Mouse (Mus musculus): ENCODE measurements around the gene Cd79b. TPM values are rescaled to one million over a fixed set of nuclear protein-coding genes. Genes with fewer than 3 reads are reported as not detected.

Gene Cd79b
- polyA plus RNA-seq, 1 experiment from 2014 or later: 0.85 TPM

DNA sequence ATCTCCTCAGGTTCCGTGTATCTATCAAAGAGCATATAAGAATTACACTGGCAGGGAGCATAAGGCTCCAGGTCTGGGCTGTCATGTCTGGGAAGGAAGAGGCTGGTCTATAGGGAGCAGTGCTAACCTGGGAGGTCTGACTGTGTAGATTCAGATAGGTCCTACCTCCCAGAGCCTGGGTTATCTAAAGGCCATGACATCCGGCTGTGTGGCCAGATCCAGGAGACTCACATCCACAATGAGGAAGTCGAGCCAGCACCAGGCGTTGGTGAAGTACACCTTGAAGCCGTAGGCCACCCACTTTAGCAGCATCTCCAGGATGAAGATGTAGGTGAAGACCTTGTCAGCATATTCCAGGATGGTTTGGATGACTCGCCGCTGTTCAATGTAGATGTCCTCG lies 11.9 kb upstream of the Cd79b start:
- Histone ChIP-seq H3K27ac (ENCODE audit: low read depth, low read length) (no peak overlapping the region), H3K27me3 (replicated peaks; ENCODE audit: control insufficient read depth, insufficient read depth, low read length) (no peaks in the 10 kb centered on the region), H3K9me3 (ENCODE audit: control insufficient read depth, low read length) (no peaks in the 10 kb centered on the region), H3K4me1 (ENCODE audit: control insufficient read depth, insufficient read depth, low read depth, low read length) (no peaks in the 10 kb centered on the region), H3K4me3 (ENCODE audit: low read length) (no peak overlapping the region), H3K9ac (ENCODE audit: low read depth, low read length) (no peak overlapping the region), H3K4me2 (ENCODE audit: low read length) (no peak overlapping the region), H3K36me3 (ENCODE audit: control insufficient read depth, insufficient read depth, low read length) (no peaks in the 10 kb centered on the region)
- ATAC-seq: no peak
- 87% methylated on average over 8 of the region's 8 CpGs for WGBS

DNA sequence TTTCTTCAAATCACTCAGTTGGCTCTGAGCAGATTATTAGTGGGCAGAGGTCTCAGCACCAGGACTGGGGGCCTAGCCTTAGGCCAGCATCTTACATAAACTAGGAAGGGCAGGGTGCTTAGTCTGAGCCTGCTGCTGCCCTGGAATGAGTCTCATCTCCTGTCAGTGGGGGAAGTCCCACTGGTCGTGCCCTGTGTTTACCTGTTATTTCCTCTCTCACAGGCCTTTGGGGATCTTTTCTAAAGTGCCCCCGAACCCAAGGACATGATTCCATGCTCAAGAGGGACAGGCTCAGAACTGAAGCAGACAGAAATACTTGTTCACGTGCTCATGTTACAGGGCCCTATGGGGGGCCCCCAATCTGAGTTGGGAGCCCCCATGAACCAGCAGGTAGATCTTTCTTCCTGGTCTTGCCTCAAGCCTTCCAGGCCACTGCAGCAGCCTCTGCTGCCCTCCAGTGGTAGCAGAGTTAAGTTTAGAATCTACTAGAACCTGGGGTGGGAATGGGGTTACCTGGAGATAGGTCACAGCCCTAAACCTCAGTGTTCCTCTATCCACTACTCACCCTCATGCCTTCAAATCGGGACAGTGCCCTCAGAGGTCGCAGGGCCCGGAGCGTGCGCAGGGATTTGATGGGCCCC lies 11.1 kb upstream of the Cd79b start:
- 77% methylated on average over 8 of the region's 8 CpGs for WGBS
- no peak for ATAC-seq
- no peak overlapping the region for H3K4me3 ChIP-seq (ENCODE audit: low read length)

DNA sequence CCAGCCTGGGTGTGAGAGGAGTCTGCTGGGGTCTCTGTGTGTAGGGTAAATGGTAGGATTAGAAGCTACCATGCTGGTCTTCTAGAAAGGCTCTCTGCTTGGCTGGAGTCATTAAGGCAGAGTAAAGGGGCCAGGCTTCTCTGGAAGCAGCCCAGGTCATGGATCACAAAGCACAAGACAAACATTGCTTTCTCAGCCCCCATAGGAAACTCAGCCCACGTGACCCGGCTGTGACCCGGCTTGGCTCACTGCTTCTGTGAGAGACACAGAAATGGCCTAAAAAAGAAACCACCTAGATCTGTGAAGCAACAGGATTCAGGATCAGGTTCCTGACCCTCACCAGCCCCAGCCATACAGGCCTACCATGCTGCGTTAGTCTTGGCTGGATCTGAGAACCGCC lies 10.3 kb upstream of the Cd79b start:
- Histone ChIP-seq H3K4me1 (ENCODE audit: control insufficient read depth, insufficient read depth, low read depth, low read length) (no peaks in the 10 kb centered on the region), H3K4me2 (ENCODE audit: low read length) (no peak overlapping the region), H3K9ac (ENCODE audit: low read depth, low read length) (no peak overlapping the region), H3K36me3 (ENCODE audit: control insufficient read depth, insufficient read depth, low read length) (no peaks in the 10 kb centered on the region), H3K27ac (ENCODE audit: low read depth, low read length) (no peak overlapping the region), H3K27me3 (replicated peaks; ENCODE audit: control insufficient read depth, insufficient read depth, low read length) (no peaks in the 10 kb centered on the region), H3K4me3 (ENCODE audit: low read length) (no peak overlapping the region), H3K9me3 (ENCODE audit: control insufficient read depth, low read length) (no peaks in the 10 kb centered on the region)
- ATAC-seq: no peak
- WGBS: 58% methylated on average over 5 of the region's 5 CpGs

More for the DNA sequence above, 11.1 kb upstream of the Cd79b start:
- no peaks in the 10 kb centered on the region for H3K4me1 ChIP-seq (ENCODE audit: control insufficient read depth, insufficient read depth, low read depth, low read length)
- no peaks in the 10 kb centered on the region for H3K9me3 ChIP-seq (ENCODE audit: control insufficient read depth, low read length)
- no peak overlapping the region for H3K4me2 ChIP-seq (ENCODE audit: low read length)
- H3K27ac ChIP-seq (ENCODE audit: low read depth, low read length): no peak overlapping the region
- no peak overlapping the region for H3K9ac ChIP-seq (ENCODE audit: low read depth, low read length)
- no peaks in the 10 kb centered on the region for H3K36me3 ChIP-seq (ENCODE audit: control insufficient read depth, insufficient read depth, low read length)
- no peaks in the 10 kb centered on the region for H3K27me3 ChIP-seq (replicated peaks; ENCODE audit: control insufficient read depth, insufficient read depth, low read length)

- no peaks in the 10 kb centered on the region for H3K36me3 ChIP-seq (ENCODE audit: control insufficient read depth, insufficient read depth, low read length)
- H3K9ac ChIP-seq (ENCODE audit: low read depth, low read length): no peak overlapping the region
- H3K4me3 ChIP-seq (ENCODE audit: low read length): no peak overlapping the region
- no peaks in the 10 kb centered on the region for H3K9me3 ChIP-seq (ENCODE audit: control insufficient read depth, low read length)
- H3K27me3 ChIP-seq (replicated peaks; ENCODE audit: control insufficient read depth, insufficient read depth, low read length): no peaks in the 10 kb centered on the region
- 79% methylated on average over 21 of the region's 21 CpGs for WGBS
- no peak for ATAC-seq
- H3K27ac ChIP-seq (ENCODE audit: low read depth, low read length): no peak overlapping the region
- H3K4me2 ChIP-seq (ENCODE audit: low read length): no peak overlapping the region
- no peaks in the 10 kb centered on the region for H3K4me1 ChIP-seq (ENCODE audit: control insufficient read depth, insufficient read depth, low read depth, low read length)
Observed at GRCm38 (mm10) chr11:106318406-106319366, 4.1 kb upstream of the Cd79b start.

GRCm38 (mm10) chr11:106317801-106318200 lies 3.2 kb upstream of the Cd79b start:
- H3K4me1 ChIP-seq (ENCODE audit: control insufficient read depth, insufficient read depth, low read depth, low read length): no peaks in the 10 kb centered on the region
- no peaks in the 10 kb centered on the region for H3K9me3 ChIP-seq (ENCODE audit: control insufficient read depth, low read length)
- H3K27ac ChIP-seq (ENCODE audit: low read depth, low read length): no peak overlapping the region
- H3K9ac ChIP-seq (ENCODE audit: low read depth, low read length): no peak overlapping the region
- no peak overlapping the region for H3K4me2 ChIP-seq (ENCODE audit: low read length)
- ATAC-seq: no peak
- WGBS: 84% methylated on average over 7 of the region's 7 CpGs
- no peaks in the 10 kb centered on the region for H3K27me3 ChIP-seq (replicated peaks; ENCODE audit: control insufficient read depth, insufficient read depth, low read length)
- no peaks in the 10 kb centered on the region for H3K36me3 ChIP-seq (ENCODE audit: control insufficient read depth, insufficient read depth, low read length)
- H3K4me3 ChIP-seq (ENCODE audit: low read length): no peak overlapping the region

- no peak overlapping the region for H3K9ac ChIP-seq (ENCODE audit: low read depth, low read length)
- no peak for ATAC-seq
- H3K36me3 ChIP-seq (ENCODE audit: control insufficient read depth, insufficient read depth, low read length): no peaks in the 10 kb centered on the region
- no peak overlapping the region for H3K27ac ChIP-seq (ENCODE audit: low read depth, low read length)
- 76% methylated on average over 1 of the region's 1 CpGs for WGBS
- H3K27me3 ChIP-seq (replicated peaks; ENCODE audit: control insufficient read depth, insufficient read depth, low read length): no peaks in the 10 kb centered on the region
- no peaks in the 10 kb centered on the region for H3K9me3 ChIP-seq (ENCODE audit: control insufficient read depth, low read length)
- no peak overlapping the region for H3K4me2 ChIP-seq (ENCODE audit: low read length)
- H3K4me3 ChIP-seq (ENCODE audit: low read length): no peak overlapping the region
- H3K4me1 ChIP-seq (ENCODE audit: control insufficient read depth, insufficient read depth, low read depth, low read length): no peaks in the 10 kb centered on the region
Observed at GRCm38 (mm10) chr11:106316416-106316815, 1.9 kb upstream of the Cd79b start.

GRCm38 (mm10) chr11:106313533-106313932 lies 1.0 kb downstream of the Cd79b start:
- 78% methylated on average over 5 of the region's 5 CpGs for WGBS
- Histone ChIP-seq H3K4me3 (ENCODE audit: low read length) (no peak overlapping the region), H3K27ac (ENCODE audit: low read depth, low read length) (no peak overlapping the region), H3K4me1 (ENCODE audit: control insufficient read depth, insufficient read depth, low read depth, low read length) (no peaks in the 10 kb centered on the region), H3K4me2 (ENCODE audit: low read length) (no peak overlapping the region), H3K27me3 (replicated peaks; ENCODE audit: control insufficient read depth, insufficient read depth, low read length) (no peaks in the 10 kb centered on the region), H3K36me3 (ENCODE audit: control insufficient read depth, insufficient read depth, low read length) (no peaks in the 10 kb centered on the region), H3K9me3 (ENCODE audit: control insufficient read depth, low read length) (no peaks in the 10 kb centered on the region), H3K9ac (ENCODE audit: low read depth, low read length) (no peak overlapping the region)
- no peak for ATAC-seq

DNA sequence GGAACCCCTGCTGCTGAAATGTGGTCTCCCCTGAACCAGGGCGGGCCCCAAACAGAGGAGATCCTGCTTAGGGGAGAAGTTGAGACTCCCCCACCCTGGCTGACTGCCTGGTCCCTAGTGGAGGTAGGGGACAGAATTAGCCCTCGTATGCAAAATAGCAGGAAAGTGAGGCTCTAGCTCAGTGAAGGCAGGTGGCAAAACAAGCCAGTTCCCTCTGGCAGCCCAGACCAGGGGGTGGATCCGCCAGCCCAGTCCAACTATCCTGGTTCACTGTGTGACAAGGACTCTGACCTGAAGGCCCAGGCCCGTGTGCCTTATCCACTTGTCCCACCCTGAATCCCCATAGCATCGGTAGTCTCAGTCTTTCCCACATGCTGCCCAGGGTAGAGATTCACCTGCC lies 4.4 kb downstream of the Cd79b start:
- Histone ChIP-seq H3K36me3 (ENCODE audit: control insufficient read depth, insufficient read depth, low read length) (no peaks in the 10 kb centered on the region), H3K9me3 (ENCODE audit: control insufficient read depth, low read length) (no peaks in the 10 kb centered on the region), H3K27ac (ENCODE audit: low read depth, low read length) (no peak overlapping the region), H3K4me1 (ENCODE audit: control insufficient read depth, insufficient read depth, low read depth, low read length) (no peaks in the 10 kb centered on the region), H3K4me3 (ENCODE audit: low read length) (no peak overlapping the region), H3K27me3 (replicated peaks; ENCODE audit: control insufficient read depth, insufficient read depth, low read length) (no peaks in the 10 kb centered on the region), H3K9ac (ENCODE audit: low read depth, low read length) (no peak overlapping the region), H3K4me2 (ENCODE audit: low read length) (no peak overlapping the region)
- ATAC-seq: no peak
- WGBS: 69% methylated on average over 5 of the region's 5 CpGs

GRCm38 (mm10) chr11:106308162-106308561 lies 6.4 kb downstream of the Cd79b start:
- H3K4me2 ChIP-seq (ENCODE audit: low read length): no peak overlapping the region
- H3K9ac ChIP-seq (ENCODE audit: low read depth, low read length): no peak overlapping the region
- no peaks in the 10 kb centered on the region for H3K4me1 ChIP-seq (ENCODE audit: control insufficient read depth, insufficient read depth, low read depth, low read length)
- H3K27ac ChIP-seq (ENCODE audit: low read depth, low read length): no peak overlapping the region
- no peaks in the 10 kb centered on the region for H3K36me3 ChIP-seq (ENCODE audit: control insufficient read depth, insufficient read depth, low read length)
- no peaks in the 10 kb centered on the region for H3K9me3 ChIP-seq (ENCODE audit: control insufficient read depth, low read length)
- ATAC-seq: no peak
- no peak overlapping the region for H3K4me3 ChIP-seq (ENCODE audit: low read length)
- WGBS: 84% methylated on average over 11 of the region's 11 CpGs
- H3K27me3 ChIP-seq (replicated peaks; ENCODE audit: control insufficient read depth, insufficient read depth, low read length): no peaks in the 10 kb centered on the region

Measured in hindbrain, embryonic 16.5 days (tissue).